Mouse (Mus musculus): ENCODE measurements at regions not wholly inside any gene's neighbourhood (a gene's known extent, or its start where the extent isn't known, plus 50 kb on each side); places are given as distances from the start of the nearest gene placed in this dataset.

DNA sequence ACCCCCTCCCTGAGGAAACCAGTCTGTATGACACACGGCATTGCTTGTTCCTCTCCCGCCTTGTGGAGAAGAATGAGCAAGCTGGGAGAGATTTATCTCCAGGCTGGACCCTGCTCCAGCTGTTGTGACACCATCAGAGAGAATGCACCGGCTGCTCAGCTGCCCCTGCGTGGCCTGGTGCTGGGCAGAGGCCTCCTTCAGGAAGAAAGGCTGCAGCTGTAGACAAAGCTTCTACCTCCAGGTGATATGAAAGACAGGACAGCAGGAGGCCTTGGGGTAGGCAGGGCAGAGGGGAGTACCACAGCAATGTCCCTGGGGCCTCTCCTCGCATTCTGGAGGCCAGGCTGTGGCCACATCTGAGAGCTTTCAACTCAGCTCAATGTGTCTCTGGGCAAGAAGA, 548.6 kb downstream of the Tmem38b start:
- Histone ChIP-seq H3K4me3 (ENCODE audit: low read depth, low read length) (no peak overlapping the region), H3K9ac (ENCODE audit: low read length) (no peak overlapping the region), H3K27me3 (replicated peaks; ENCODE audit: control insufficient read depth, insufficient read depth, low read length) (no peaks in the 10 kb centered on the region), H3K4me2 (ENCODE audit: low read length) (no peak overlapping the region), H3K9me3 (ENCODE audit: control insufficient read depth, low read length) (no peaks in the 10 kb centered on the region), H3K27ac (ENCODE audit: low read depth) (0 out of 2 replicates have a peak overlapping the region, but pooled peaks have one; percentile 11), H3K36me3 (ENCODE audit: control insufficient read depth, insufficient read depth, low read length) (no peaks in the 10 kb centered on the region), H3K4me1 (replicated peaks; ENCODE audit: control insufficient read depth, insufficient read depth, low read length) (0 out of 2 replicates have a peak, but pooled peaks cover 3% of the 10 kb centered on the region)
- ATAC-seq (replicated peaks; ENCODE audit: low FRiP score, low TSS enrichment, low read depth) (no peak), DNase-seq (ENCODE audit: low spot score) (no peak)
- WGBS, result 13% methylated on average over 5 of the region's 5 CpGs

- no peaks in the 10 kb centered on the region for H3K36me3 ChIP-seq (ENCODE audit: control insufficient read depth, insufficient read depth, low read length)
Measured at GRCm38 (mm10) chr4:54387460-54387859, 557.4 kb upstream of the Zfp462 start.

DNA sequence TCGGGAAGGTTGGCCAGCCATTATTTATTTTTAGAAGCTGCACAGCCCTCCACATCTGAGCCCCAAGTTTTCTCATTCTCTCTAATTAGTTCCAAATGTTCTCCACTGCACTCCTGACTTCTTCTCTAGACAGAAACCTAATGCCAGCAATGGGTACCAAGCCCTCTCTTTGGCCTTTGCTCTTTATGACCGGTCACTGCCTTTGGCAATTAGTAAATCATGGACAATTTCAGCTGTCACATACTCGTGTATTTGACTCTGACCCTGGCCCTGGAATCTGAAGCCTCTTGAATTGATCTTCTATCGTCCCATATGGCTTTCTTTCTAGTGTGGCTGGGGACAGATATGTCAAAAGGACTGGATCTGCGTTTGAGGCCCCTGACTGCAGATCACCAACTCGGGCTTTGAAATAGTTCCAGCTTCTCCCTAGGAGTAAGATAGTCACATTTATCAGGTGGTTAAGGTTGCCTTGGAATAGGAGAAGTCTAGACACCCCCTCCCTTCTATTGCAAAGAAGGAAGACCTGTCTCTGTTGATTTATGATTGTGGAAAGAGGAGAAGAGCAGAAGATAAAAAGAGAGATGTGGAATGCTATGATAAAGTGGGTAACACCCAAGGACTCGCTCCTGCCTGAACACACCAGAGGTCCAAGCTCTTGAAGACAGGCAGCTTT, 553.2 kb upstream of the Zfp462 start:
- Histone ChIP-seq H3K36me3 (ENCODE audit: control insufficient read depth, insufficient read depth, low read length) (no peaks in the 10 kb centered on the region), H3K27ac (ENCODE audit: low read depth) (no peak overlapping the region), H3K4me3 (ENCODE audit: low read depth, low read length) (no peak overlapping the region), H3K9ac (ENCODE audit: low read length) (no peak overlapping the region), H3K27me3 (replicated peaks; ENCODE audit: control insufficient read depth, insufficient read depth, low read length) (no peaks in the 10 kb centered on the region), H3K4me1 (replicated peaks; ENCODE audit: control insufficient read depth, insufficient read depth, low read length) (no peaks in the 10 kb centered on the region), H3K9me3 (ENCODE audit: control insufficient read depth, low read length) (no peaks in the 10 kb centered on the region), H3K4me2 (ENCODE audit: low read length) (no peak overlapping the region)
- WGBS, result 45% methylated on average over 7 of the region's 7 CpGs
- DNase-seq (ENCODE audit: low spot score) (no peak), ATAC-seq (replicated peaks; ENCODE audit: low FRiP score, low TSS enrichment, low read depth) (no peak)

More at GRCm38 (mm10) chr4:54387460-54387859, 557.4 kb upstream of the Zfp462 start:
- ATAC-seq (replicated peaks; ENCODE audit: low FRiP score, low TSS enrichment, low read depth) (no peak), DNase-seq (ENCODE audit: low spot score) (no peak)
- H3K4me3 ChIP-seq (ENCODE audit: low read depth, low read length), result no peak overlapping the region
- H3K27me3 ChIP-seq (replicated peaks; ENCODE audit: control insufficient read depth, insufficient read depth, low read length), result no peaks in the 10 kb centered on the region
- H3K9ac ChIP-seq (ENCODE audit: low read length), result no peak overlapping the region
- H3K27ac ChIP-seq (ENCODE audit: low read depth), result no peak overlapping the region
- no peak overlapping the region for H3K4me2 ChIP-seq (ENCODE audit: low read length)
- no peaks in the 10 kb centered on the region for H3K9me3 ChIP-seq (ENCODE audit: control insufficient read depth, low read length)
- H3K4me1 ChIP-seq (replicated peaks; ENCODE audit: control insufficient read depth, insufficient read depth, low read length), result no peaks in the 10 kb centered on the region
- WGBS, result 56% methylated on average over 6 of the region's 6 CpGs

DNA sequence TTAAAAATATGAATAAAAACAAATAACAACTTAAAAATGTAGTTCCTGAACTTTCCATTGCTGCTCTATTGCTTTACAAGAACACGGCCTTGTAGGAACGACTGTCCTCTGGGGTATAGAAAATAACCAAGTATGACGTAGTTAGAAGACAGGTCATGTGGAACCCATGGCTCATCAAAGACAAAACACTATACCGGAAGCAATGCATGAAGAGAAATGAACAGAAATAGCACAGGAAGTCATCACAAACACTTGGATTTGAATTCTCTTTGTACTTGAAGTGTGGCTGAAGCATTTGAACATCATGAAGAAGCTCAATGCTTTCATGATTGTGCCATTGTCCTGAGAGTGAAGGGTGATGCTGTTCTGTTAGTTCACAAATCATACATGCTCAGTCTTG, 538.7 kb upstream of the Zfp462 start:
- no peak for DNase-seq (ENCODE audit: low spot score)

GRCm38 (mm10) chr4:54407930-54408329, 536.9 kb upstream of the Zfp462 start:
- Histone ChIP-seq H3K4me2 (ENCODE audit: low read length) (no peak overlapping the region), H3K4me1 (replicated peaks; ENCODE audit: control insufficient read depth, insufficient read depth, low read length) (no peaks in the 10 kb centered on the region), H3K4me3 (ENCODE audit: low read depth, low read length) (no peak overlapping the region), H3K27me3 (replicated peaks; ENCODE audit: control insufficient read depth, insufficient read depth, low read length) (no peaks in the 10 kb centered on the region), H3K27ac (ENCODE audit: low read depth) (no peak overlapping the region), H3K36me3 (ENCODE audit: control insufficient read depth, insufficient read depth, low read length) (no peaks in the 10 kb centered on the region), H3K9ac (ENCODE audit: low read length) (no peak overlapping the region), H3K9me3 (ENCODE audit: control insufficient read depth, low read length) (no peaks in the 10 kb centered on the region)
- ATAC-seq (replicated peaks; ENCODE audit: low FRiP score, low TSS enrichment, low read depth) (no peak), DNase-seq (ENCODE audit: low spot score) (no peak)
- 64% methylated on average over 2 of the region's 2 CpGs for WGBS

More for the DNA sequence above, 538.7 kb upstream of the Zfp462 start:
- Histone ChIP-seq H3K4me2 (ENCODE audit: low read length) (no peak overlapping the region), H3K36me3 (ENCODE audit: control insufficient read depth, insufficient read depth, low read length) (no peaks in the 10 kb centered on the region), H3K27ac (ENCODE audit: low read depth) (no peak overlapping the region), H3K9me3 (ENCODE audit: control insufficient read depth, low read length) (no peaks in the 10 kb centered on the region), H3K4me1 (replicated peaks; ENCODE audit: control insufficient read depth, insufficient read depth, low read length) (no peaks in the 10 kb centered on the region), H3K4me3 (ENCODE audit: low read depth, low read length) (no peak overlapping the region), H3K9ac (ENCODE audit: low read length) (no peak overlapping the region), H3K27me3 (replicated peaks; ENCODE audit: control insufficient read depth, insufficient read depth, low read length) (no peaks in the 10 kb centered on the region)
- ATAC-seq (replicated peaks; ENCODE audit: low FRiP score, low TSS enrichment, low read depth), result no peak
- WGBS, result 86% methylated on average over 4 of the region's 4 CpGs

DNA sequence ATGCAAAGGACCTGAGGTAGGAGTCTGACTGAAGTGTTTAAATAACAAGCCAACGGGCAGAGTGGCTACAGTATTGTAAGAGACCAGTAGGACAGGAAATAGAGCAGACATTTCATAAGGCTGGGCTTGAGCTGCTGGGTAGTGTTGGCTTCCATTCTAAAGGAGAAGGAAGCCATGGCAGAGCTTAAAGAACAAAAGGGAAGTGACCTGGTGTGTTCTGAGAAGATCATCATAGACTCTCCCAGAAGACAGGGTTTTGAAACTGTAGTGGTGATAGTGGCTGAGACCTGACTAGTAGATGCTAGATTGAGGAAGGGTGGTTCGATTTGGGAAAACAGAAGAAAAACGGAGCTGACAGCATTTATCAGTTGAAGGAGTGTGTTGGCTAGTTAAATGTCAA, 514.1 kb upstream of the Zfp462 start:
- ATAC-seq (replicated peaks; ENCODE audit: low FRiP score, low TSS enrichment, low read depth) (no peak), DNase-seq (ENCODE audit: low spot score) (no peak)
- no peak overlapping the region for H3K4me2 ChIP-seq (ENCODE audit: low read length)
- no peak overlapping the region for H3K4me3 ChIP-seq (ENCODE audit: low read depth, low read length)
- WGBS, result 69% methylated on average over 3 of the region's 3 CpGs
- H3K27ac ChIP-seq (ENCODE audit: low read depth), result no peak overlapping the region
- no peaks in the 10 kb centered on the region for H3K9me3 ChIP-seq (ENCODE audit: control insufficient read depth, low read length)
- H3K4me1 ChIP-seq (replicated peaks; ENCODE audit: control insufficient read depth, insufficient read depth, low read length), result no peaks in the 10 kb centered on the region
- no peaks in the 10 kb centered on the region for H3K27me3 ChIP-seq (replicated peaks; ENCODE audit: control insufficient read depth, insufficient read depth, low read length)
- H3K9ac ChIP-seq (ENCODE audit: low read length), result no peak overlapping the region
- H3K36me3 ChIP-seq (ENCODE audit: control insufficient read depth, insufficient read depth, low read length), result no peaks in the 10 kb centered on the region

DNA sequence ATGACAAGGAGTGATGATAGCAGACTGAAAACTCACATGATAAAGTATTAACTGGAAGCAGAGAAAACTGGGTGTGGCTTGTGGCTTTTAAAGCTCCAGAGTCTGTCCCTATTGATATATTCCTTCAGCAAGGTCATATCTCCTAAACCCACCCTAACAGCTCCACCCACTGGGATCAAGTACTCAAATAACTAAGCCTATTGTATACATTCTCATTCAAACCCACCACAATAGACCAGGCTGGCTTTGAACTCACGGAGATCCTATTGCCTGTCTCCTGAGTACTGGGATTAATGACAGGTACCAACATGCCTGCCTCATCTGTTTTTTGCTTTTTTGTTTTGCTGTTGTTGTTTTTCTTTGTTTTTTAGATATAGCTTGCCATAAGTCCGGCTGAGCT, 484.3 kb upstream of the Zfp462 start:
- H3K27me3 ChIP-seq (replicated peaks; ENCODE audit: control insufficient read depth, insufficient read depth, low read length), result no peaks in the 10 kb centered on the region
- 73% methylated on average over 2 of the region's 2 CpGs for WGBS
- DNase-seq (ENCODE audit: low spot score), result no peak
- H3K4me2 ChIP-seq (ENCODE audit: low read length), result no peak overlapping the region
- no peaks in the 10 kb centered on the region for H3K9me3 ChIP-seq (ENCODE audit: control insufficient read depth, low read length)
- H3K9ac ChIP-seq (ENCODE audit: low read length), result no peak overlapping the region
- ATAC-seq (replicated peaks; ENCODE audit: low FRiP score, low TSS enrichment, low read depth), result no peak
- H3K27ac ChIP-seq (ENCODE audit: low read depth), result no peak overlapping the region
- H3K4me3 ChIP-seq (ENCODE audit: low read depth, low read length), result no peak overlapping the region
- no peaks in the 10 kb centered on the region for H3K4me1 ChIP-seq (replicated peaks; ENCODE audit: control insufficient read depth, insufficient read depth, low read length)
- H3K36me3 ChIP-seq (ENCODE audit: control insufficient read depth, insufficient read depth, low read length), result no peaks in the 10 kb centered on the region

- 85% methylated on average over 2 of the region's 2 CpGs for WGBS
- DNase-seq (ENCODE audit: low spot score) (no peak), ATAC-seq (replicated peaks; ENCODE audit: low FRiP score, low TSS enrichment, low read depth) (no peak)
- no peak overlapping the region for H3K4me3 ChIP-seq (ENCODE audit: low read depth, low read length)
- no peaks in the 10 kb centered on the region for H3K9me3 ChIP-seq (ENCODE audit: control insufficient read depth, low read length)
- H3K27ac ChIP-seq (ENCODE audit: low read depth), result no peak overlapping the region
- no peaks in the 10 kb centered on the region for H3K36me3 ChIP-seq (ENCODE audit: control insufficient read depth, insufficient read depth, low read length)
- no peak overlapping the region for H3K9ac ChIP-seq (ENCODE audit: low read length)
- no peak overlapping the region for H3K4me2 ChIP-seq (ENCODE audit: low read length)
- H3K4me1 ChIP-seq (replicated peaks; ENCODE audit: control insufficient read depth, insufficient read depth, low read length), result no peaks in the 10 kb centered on the region
- no peaks in the 10 kb centered on the region for H3K27me3 ChIP-seq (replicated peaks; ENCODE audit: control insufficient read depth, insufficient read depth, low read length)
Measured at GRCm38 (mm10) chr4:54469176-54469575, 475.7 kb upstream of the Zfp462 start.
